Mouse (Mus musculus) stomach, postnatal 0 days (tissue): ENCODE data around the gene Clic1. TPM values are rescaled to one million over a fixed set of nuclear protein-coding genes. Genes with fewer than 3 reads are reported as not detected.

Experiments
- ATAC-seq: fragments of 200-750 bp; cut with Nextera tagmentation; 2 replicates; pipeline ENCODE4 v1.8.0; 2017; ENCODE audit not compliant: low FRiP score, low TSS enrichment
- DNase-seq: peaks from one replicate; pipeline ENCODE4 v3.0.0-alpha.2; 2016; ENCODE audit warnings: low spot score
- H3K27ac ChIP-seq: fragments of 300-500 bp; sonication (generic); replicated peaks from 2 replicates; pipeline ENCODE4 v1.5.1; 2014; ENCODE audit warnings: mild to moderate bottlenecking, control low read depth
- H3K27me3 ChIP-seq: fragments of 300-500 bp; sonication (generic); 2 replicates; pipeline ENCODE4 v1.6.1; 2014; ENCODE audit warnings: low read length; ENCODE audit not compliant: control insufficient read depth, insufficient read depth
- H3K36me3 ChIP-seq: fragments of 300-500 bp; sonication (generic); 2 replicates; pipeline ENCODE4 v1.6.1; 2014; ENCODE audit warnings: low read length, mixed read lengths; ENCODE audit not compliant: control insufficient read depth, insufficient read depth
- H3K4me1 ChIP-seq: fragments of 300-500 bp; sonication (generic); replicated peaks from 2 replicates; pipeline ENCODE4 v1.6.1; 2014; ENCODE audit warnings: antibody characterized with exemption; ENCODE audit not compliant: control insufficient read depth, insufficient read depth
- H3K4me2 ChIP-seq: fragments of 300-500 bp; sonication (generic); replicated peaks from 2 replicates; pipeline ENCODE4 v1.6.1; 2014; ENCODE audit warnings: low read depth, mild to moderate bottlenecking, control low read depth, moderate library complexity
- H3K4me3 ChIP-seq: fragments of 300-500 bp; sonication (generic); 2 replicates; pipeline ENCODE4 v1.5.1; 2014; ENCODE audit warnings: low read depth, low read length, control low read depth
- H3K9ac ChIP-seq: fragments of 300-500 bp; sonication (generic); 2 replicates; pipeline ENCODE4 v1.6.1; 2014; ENCODE audit warnings: mild to moderate bottlenecking, low read length, control low read depth, mixed read lengths
- H3K9me3 ChIP-seq: fragments of 300-500 bp; sonication (generic); 2 replicates; pipeline ENCODE4 v1.6.1; 2016; ENCODE audit warnings: low read length; ENCODE audit not compliant: control insufficient read depth
- CTCF ChIP-seq: IDR thresholded peaks from 2 replicates; pipeline ENCODE4 v1.5.1; 2016; ENCODE audit warnings: antibody characterized with exemption, low read depth, mild to moderate bottlenecking, moderate library complexity
- EP300 ChIP-seq: optimal IDR thresholded peaks from 2 replicates; pipeline ENCODE3; 2016; ENCODE audit warnings: antibody characterized with exemption
- WGBS: fragments of 180-500 bp; shearing (Covaris S2); extraction: QIAGEN DNeasy Blood & Tissue Kit; methylation state at CpG from one replicate; pipeline ENCODE4 v1.1.7; 2014; 5-methylcytosine and 5-hydroxymethylcytosine counted together
- polyA plus RNA-seq: library from polyadenylated mRNA; unstranded; fragments of >200 nt; fragmentation: Nextera tagmentation; extraction: Ambion mirVana; gene quantifications from 2 replicates; pipeline ENCODE4 v1.2.1, GENCODE M21; 2015

Gene Clic1
- polyA plus RNA-seq, 1 experiment from 2014 or later: 344 TPM

DNA sequence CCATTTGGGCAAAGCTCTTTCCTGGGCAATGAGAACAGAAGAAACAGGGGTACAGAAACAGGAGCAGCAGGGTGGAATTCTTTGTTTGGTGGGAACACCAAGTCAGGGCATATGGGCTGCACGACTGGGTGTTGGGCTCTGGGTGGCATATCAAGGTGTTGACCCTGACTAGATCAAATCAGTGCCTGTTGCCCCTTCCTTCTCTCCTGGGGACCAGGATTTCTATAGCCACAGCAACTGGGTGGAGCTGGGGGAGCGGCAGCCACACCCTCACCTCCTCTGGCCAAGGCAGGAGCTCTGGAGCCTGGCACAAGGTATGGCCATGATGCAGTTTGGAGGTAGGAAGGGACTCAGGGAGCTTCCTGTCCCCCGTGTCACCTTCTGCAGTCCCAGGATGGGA, 31.6 kb upstream of the Clic1 start:
- H3K9ac ChIP-seq: no peak overlapping the region
- no peak overlapping the region for H3K4me2 ChIP-seq
- 62% methylated on average over 3 of the region's 3 CpGs for WGBS
- peak; percentile 48 for DNase-seq
- no peak for TF ChIP-seq CTCF
- no peak for TF ChIP-seq EP300
- ATAC-seq: no peak
- H3K36me3 ChIP-seq: peaks cover 20% of the 10 kb centered on the region
- no peak overlapping the region for H3K4me3 ChIP-seq
- H3K9me3 ChIP-seq: no peaks in the 10 kb centered on the region
- no peak overlapping the region for H3K27ac ChIP-seq
- no peaks in the 10 kb centered on the region for H3K4me1 ChIP-seq
- H3K27me3 ChIP-seq: no peaks in the 10 kb centered on the region

GRCm38 (mm10) chr17:35019894-35020293, 29.9 kb upstream of the Clic1 start:
- no peak overlapping the region for H3K4me2 ChIP-seq
- H3K36me3 ChIP-seq: peaks cover 6% of the 10 kb centered on the region; the same call in 1 of the 2 replicates
- 87% methylated on average over 11 of the region's 11 CpGs for WGBS
- H3K9me3 ChIP-seq: no peaks in the 10 kb centered on the region
- no peak for ATAC-seq
- no peak overlapping the region for H3K9ac ChIP-seq
- no peaks in the 10 kb centered on the region for H3K4me1 ChIP-seq
- H3K27me3 ChIP-seq: no peaks in the 10 kb centered on the region
- no peak overlapping the region for H3K4me3 ChIP-seq
- TF ChIP-seq CTCF: no peak
- TF ChIP-seq EP300: no peak
- DNase-seq: no peak
- H3K27ac ChIP-seq: no peak overlapping the region

DNA sequence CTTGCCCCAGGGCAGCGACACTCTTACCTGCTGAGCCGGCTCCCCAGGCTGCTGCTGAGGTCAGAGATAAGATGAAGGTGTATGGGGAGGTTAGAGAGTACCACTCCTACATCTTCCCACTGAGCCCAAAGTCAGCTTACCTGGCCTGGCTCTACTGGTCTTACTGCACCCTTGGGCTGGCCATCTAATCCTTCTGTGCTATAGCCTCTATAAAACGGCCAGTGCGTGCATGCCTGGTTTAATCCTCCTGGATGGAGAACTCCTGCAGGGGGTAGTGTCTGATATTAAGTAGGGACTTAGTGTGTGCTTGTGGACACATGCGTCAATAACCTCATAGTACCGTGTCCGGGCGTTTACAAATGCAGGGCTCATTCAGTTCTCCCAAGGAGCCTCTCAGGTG, 29.2 kb upstream of the Clic1 start:
- H3K9me3 ChIP-seq: no peaks in the 10 kb centered on the region
- no peak overlapping the region for H3K4me3 ChIP-seq
- DNase-seq (no peak), ATAC-seq (no peak)
- H3K27me3 ChIP-seq: no peaks in the 10 kb centered on the region
- peaks cover under 1% of the 10 kb centered on the region; the same call in 1 of the 2 replicates for H3K36me3 ChIP-seq
- no peak overlapping the region for H3K4me2 ChIP-seq
- TF ChIP-seq EP300: no peak
- TF ChIP-seq CTCF: no peak
- no peaks in the 10 kb centered on the region for H3K4me1 ChIP-seq
- WGBS: 82% methylated on average over 8 of the region's 8 CpGs
- H3K27ac ChIP-seq: no peak overlapping the region
- H3K9ac ChIP-seq: no peak overlapping the region

DNA sequence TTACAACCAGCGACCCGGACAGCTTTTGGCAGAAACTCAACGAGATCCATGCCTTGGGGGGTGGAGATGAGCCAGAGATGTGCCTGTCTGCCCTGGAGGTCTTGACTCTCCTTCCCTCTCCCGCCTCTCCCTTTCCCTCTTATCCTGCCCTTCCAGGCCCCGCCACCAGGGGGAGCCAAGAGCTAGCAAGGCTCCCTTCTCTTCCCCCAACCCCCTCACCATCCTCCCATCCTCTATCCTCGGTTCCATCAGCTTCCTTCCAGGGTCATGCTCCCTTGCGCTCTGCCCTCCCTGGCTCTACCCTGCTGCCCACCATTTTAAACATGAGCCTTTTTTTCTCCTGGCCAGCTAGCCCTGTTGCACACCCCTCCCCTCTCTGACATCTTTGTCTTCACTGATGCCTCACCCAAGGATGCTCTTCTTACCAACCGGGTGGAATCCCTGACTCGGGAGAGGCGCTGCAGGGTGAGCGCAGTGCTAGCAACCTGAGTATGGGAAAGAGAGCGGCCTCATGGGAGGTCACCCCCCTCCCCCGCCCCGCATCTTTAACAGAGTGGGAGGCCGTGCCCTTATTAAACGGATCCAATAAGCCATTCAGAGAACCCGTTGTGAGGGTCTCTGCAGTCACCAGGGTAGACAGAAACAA, 28.5 kb upstream of the Clic1 start:
- H3K4me2 ChIP-seq: 0 out of 2 replicates have a peak overlapping the region, but pooled peaks have one; percentile 6
- ATAC-seq: peak; percentile 21
- H3K9ac ChIP-seq: no peak overlapping the region

GRCm38 (mm10) chr17:35021842-35022477, 27.8 kb upstream of the Clic1 start:
- Histone ChIP-seq H3K4me3 (no peak overlapping the region), H3K4me2 (no peak overlapping the region), H3K36me3 (no peaks in the 10 kb centered on the region), H3K4me1 (no peaks in the 10 kb centered on the region), H3K27me3 (no peaks in the 10 kb centered on the region), H3K27ac (peak overlapping the region; percentile 56; the same call in 1 of the 2 replicates), H3K9me3 (no peaks in the 10 kb centered on the region), H3K9ac (no peak overlapping the region)
- 29% methylated on average over 6 of the region's 6 CpGs for WGBS
- ATAC-seq: peak; percentile 6; the same call in 1 of the 2 replicates
- no peak for DNase-seq
- TF ChIP-seq CTCF (peak; percentile 31; the same call in 1 of the 2 replicates), EP300 (no peak)

More for the DNA sequence above, 28.5 kb upstream of the Clic1 start:
- H3K4me1 ChIP-seq: no peaks in the 10 kb centered on the region
- H3K27me3 ChIP-seq: no peaks in the 10 kb centered on the region
- H3K36me3 ChIP-seq: no peaks in the 10 kb centered on the region
- WGBS: 12% methylated on average over 17 of the region's 17 CpGs
- H3K9me3 ChIP-seq: no peaks in the 10 kb centered on the region
- H3K4me3 ChIP-seq: no peak overlapping the region
- no peak overlapping the region for H3K27ac ChIP-seq
- DNase-seq: peak; percentile 89
- TF ChIP-seq EP300 (no peak), CTCF (peak; percentile 99)

DNA sequence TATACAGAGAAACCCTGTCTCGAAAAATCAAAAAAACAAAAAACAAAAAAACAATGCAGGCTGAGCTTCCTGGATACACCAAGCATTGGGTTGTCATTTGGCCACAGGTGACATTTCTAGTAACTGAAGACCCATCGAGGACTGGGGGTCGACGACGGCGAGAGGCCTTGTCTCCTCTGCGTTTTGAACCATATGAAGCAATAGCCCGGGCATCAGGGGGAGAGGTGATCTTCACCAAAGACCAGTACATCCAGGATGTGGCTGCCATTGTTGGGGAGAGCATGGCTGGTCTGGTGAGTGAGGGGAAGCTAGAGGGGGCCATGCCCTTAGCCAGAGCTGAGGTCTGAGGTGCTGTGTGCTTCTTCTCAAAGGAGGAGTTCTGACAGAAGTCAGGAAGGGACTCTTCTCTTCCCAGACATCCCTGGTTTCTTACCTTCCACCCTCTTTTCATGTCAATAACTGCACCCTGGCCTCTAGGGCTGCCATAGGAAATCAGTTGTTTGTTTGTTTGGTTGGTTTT, 27.2 kb upstream of the Clic1 start:
- ATAC-seq (no peak), DNase-seq (no peak)
- 95% methylated on average over 8 of the region's 8 CpGs for WGBS
- Histone ChIP-seq H3K4me1 (no peaks in the 10 kb centered on the region; the same call in 1 of the 2 replicates), H3K27me3 (no peaks in the 10 kb centered on the region), H3K4me3 (no peak overlapping the region), H3K4me2 (no peak overlapping the region), H3K9ac (no peak overlapping the region), H3K27ac (no peak overlapping the region), H3K9me3 (no peaks in the 10 kb centered on the region), H3K36me3 (no peaks in the 10 kb centered on the region)
- TF ChIP-seq EP300 (no peak), CTCF (no peak)
